Mouse (Mus musculus): ENCODE measurements around the gene Dennd1b. TPM values are rescaled to one million over a fixed set of nuclear protein-coding genes. Genes with fewer than 3 reads are reported as not detected.
A peak's percentile ranks its signal among the peaks of the same experiment; 100 is the strongest.

Dennd1b gene
- total and polyA plus RNA-seq, 3 experiments, result 8.0 to 8.9 (median 8.0) TPM

- dilution Hi-C loops (cut with MboI; ENCODE audit: extremely low pct_ligation_motif_present, extremely low pct_unique_long_range_greater_than_20kb, low sequenced_read_pairs), result no loop called here
- Histone ChIP-seq H3K79me2 (replicated peaks; ENCODE audit: control insufficient read depth, extremely low read depth, insufficient read depth, poor library complexity, severe bottlenecking) (no peaks in the 10 kb centered on the region), H3K9me3 (replicated peaks; ENCODE audit: low read length) (no peaks in the 10 kb centered on the region), H3K4me2 (ENCODE audit: insufficient read depth, low read depth, poor library complexity, severe bottlenecking) (no peak overlapping the region), H3K27me3 (replicated peaks) (no peaks in the 10 kb centered on the region), H3K27ac (ENCODE audit: insufficient read depth, low read depth) (no peak overlapping the region), H3K4me3 (replicated peaks in 1 of 3; ENCODE audit: low read depth in 2 of 3, low read length in 2 of 3, poor library complexity in 1 of 3) (no peak overlapping the region), H3K4me1 (ENCODE audit: control insufficient read depth in 1 of 2, insufficient read depth in 2 of 2) (no peaks in the 10 kb centered on the region), H3K36me3 (replicated peaks in 1 of 2; ENCODE audit: control insufficient read depth in 1 of 2, insufficient read depth in 1 of 2, low read length in 1 of 2) (peaks cover 0 to 25% of the 10 kb centered on the region in 2 experiments), H3K9ac (ENCODE audit: insufficient read depth, low read depth) (no peak overlapping the region)
- in situ Hi-C loops (cut with MboI; ENCODE audit: low pct_ligation_motif_present, low pct_unique_long_range_greater_than_20kb, low sequenced_read_pairs), result loop anchor here (25.0 kb wide), 1 partner anchor 243 kb away; the partner anchor contains the start of gene Lhx9
- DNase-seq (ENCODE audit: extremely low read depth), result no peak
- TF ChIP-seq KAT2A (IDR thresholded peaks at IDR 0.05; ENCODE audit: insufficient replicate concordance, low read length), result no peak
- TF ChIP-seq JUND (conservative IDR thresholded peaks at IDR 0.05; ENCODE audit: low read depth, low read length), result no peak
- TF ChIP-seq NELFE (IDR thresholded peaks at IDR 0.05; ENCODE audit: low read depth, low read length), result no peak
- no peak for TF ChIP-seq CHD2 (IDR thresholded peaks at IDR 0.05; ENCODE audit: low read length)
- no peak for TF ChIP-seq MXI1 (IDR thresholded peaks at IDR 0.05; ENCODE audit: low read depth, low read length)
- no peak for TF ChIP-seq HCFC1 (IDR thresholded peaks at IDR 0.05; ENCODE audit: low read depth, low read length)
- no peak for TF ChIP-seq ELF1 (IDR thresholded peaks at IDR 0.05; ENCODE audit: low read depth, low read length)
- TF ChIP-seq ZC3H11A (IDR thresholded peaks at IDR 0.05; ENCODE audit: low read depth, low read length), result no peak
- TF ChIP-seq NRF1 (IDR thresholded peaks at IDR 0.05; ENCODE audit: low read depth, low read length), result no peak
- no peak for TF ChIP-seq MYC (IDR thresholded peaks at IDR 0.05; ENCODE audit: low read depth, low read length)
- no peak for TF ChIP-seq EP300 (IDR thresholded peaks at IDR 0.05; ENCODE audit: low read length)
- no peak for TF ChIP-seq TCF12 (IDR thresholded peaks at IDR 0.05; ENCODE audit: low read depth, low read length)
- no peak for TF ChIP-seq MAX (IDR thresholded peaks at IDR 0.05; ENCODE audit: low read length)
Measured at GRCm38 (mm10) chr1:139080517-139081386, 117.5 kb downstream of the Dennd1b start.

DNA sequence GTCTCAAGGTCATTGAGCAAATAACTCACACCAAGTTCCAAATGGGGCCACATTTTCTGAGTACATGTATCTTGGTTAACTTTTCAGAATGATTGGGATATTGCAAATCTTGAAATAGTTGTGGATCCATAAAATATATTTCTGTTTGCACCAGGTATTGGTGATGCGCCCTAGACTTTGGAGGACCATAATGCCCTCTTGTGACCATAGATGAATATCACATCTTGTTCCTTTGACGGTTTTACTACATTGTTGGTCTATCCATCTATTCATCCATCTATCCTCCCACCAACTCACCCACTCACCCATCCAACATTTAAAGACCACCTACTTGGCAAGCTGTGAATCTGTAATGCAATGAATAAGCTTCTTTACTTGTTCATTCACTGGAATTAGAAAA is 120.1 kb downstream of the Dennd1b start:
- no peak overlapping the region for H3K4me2 ChIP-seq (ENCODE audit: insufficient read depth, low read depth, poor library complexity, severe bottlenecking)
- H3K4me3 ChIP-seq (replicated peaks in 1 of 3; ENCODE audit: low read depth in 2 of 3, low read length in 2 of 3, poor library complexity in 1 of 3), result no peak overlapping the region
- no peaks in the 10 kb centered on the region for H3K79me2 ChIP-seq (replicated peaks; ENCODE audit: control insufficient read depth, extremely low read depth, insufficient read depth, poor library complexity, severe bottlenecking)
- H3K27me3 ChIP-seq (replicated peaks), result no peaks in the 10 kb centered on the region
- no peaks in the 10 kb centered on the region for H3K4me1 ChIP-seq (ENCODE audit: control insufficient read depth in 1 of 2, insufficient read depth in 2 of 2)
- H3K9ac ChIP-seq (ENCODE audit: insufficient read depth, low read depth), result no peak overlapping the region
- no peaks in the 10 kb centered on the region for H3K9me3 ChIP-seq (replicated peaks; ENCODE audit: low read length)
- in situ Hi-C loops (cut with MboI; ENCODE audit: low pct_ligation_motif_present, low pct_unique_long_range_greater_than_20kb, low sequenced_read_pairs) (loop anchor here (25.0 kb wide), 1 partner anchor 246 kb away; the partner anchor contains the start of gene Lhx9), dilution Hi-C loops (cut with MboI; ENCODE audit: extremely low pct_ligation_motif_present, extremely low pct_unique_long_range_greater_than_20kb, low sequenced_read_pairs) (no loop called here)
- TF ChIP-seq TBP (conservative IDR thresholded peaks at IDR 0.05; ENCODE audit: low read depth, low read length) (no peak), KAT2A (IDR thresholded peaks at IDR 0.05; ENCODE audit: insufficient replicate concordance, low read length) (no peak), ELF1 (IDR thresholded peaks at IDR 0.05; ENCODE audit: low read depth, low read length) (no peak), ZKSCAN1 (IDR thresholded peaks at IDR 0.05; ENCODE audit: borderline replicate concordance, low read depth, low read length) (no peak), UBTF (IDR thresholded peaks at IDR 0.05; ENCODE audit: low read depth, low read length) (no peak), MAX (IDR thresholded peaks at IDR 0.05; ENCODE audit: low read length) (no peak), ZC3H11A (IDR thresholded peaks at IDR 0.05; ENCODE audit: low read depth, low read length) (no peak; the same call in 1 of the 2 replicates), MYC (IDR thresholded peaks at IDR 0.05; ENCODE audit: low read depth, low read length) (no peak), SIN3A (IDR thresholded peaks at IDR 0.05; ENCODE audit: low read length) (no peak), TCF12 (IDR thresholded peaks at IDR 0.05; ENCODE audit: low read depth, low read length) (no peak), SMC3 (IDR thresholded peaks at IDR 0.05; ENCODE audit: low read depth, low read length) (peak; percentile 65), HCFC1 (IDR thresholded peaks at IDR 0.05; ENCODE audit: low read depth, low read length) (no peak), NRF1 (IDR thresholded peaks at IDR 0.05; ENCODE audit: low read depth, low read length) (no peak), CTCF (conservative IDR thresholded peaks at IDR 0.05 in 1 of 2, IDR thresholded peaks at IDR 0.05 in 1 of 2; ENCODE audit: low read depth in 2 of 2, low read length in 2 of 2) (peak; percentile 8 to 68; a peak in 2 of 4 replicates), CHD2 (IDR thresholded peaks at IDR 0.05; ENCODE audit: low read length) (no peak), RAD21 (IDR thresholded peaks at IDR 0.05; ENCODE audit: low read depth, low read length) (peak; percentile 75), BHLHE40 (IDR thresholded peaks at IDR 0.05; ENCODE audit: low read depth, low read length) (no peak), IRF4 (IDR thresholded peaks at IDR 0.05; ENCODE audit: low read depth, low read length) (no peak), NELFE (IDR thresholded peaks at IDR 0.05; ENCODE audit: low read depth, low read length) (no peak), PAX5 (IDR thresholded peaks at IDR 0.05; ENCODE audit: low read length) (no peak), JUN (IDR thresholded peaks at IDR 0.05; ENCODE audit: insufficient read depth, low read depth, low read length) (no peak), MAZ (IDR thresholded peaks at IDR 0.05; ENCODE audit: low read depth, low read length) (no peak), EP300 (IDR thresholded peaks at IDR 0.05; ENCODE audit: low read length) (no peak), USF1 (IDR thresholded peaks at IDR 0.05; ENCODE audit: low read depth, low read length) (no peak)
- no peak for DNase-seq (ENCODE audit: extremely low read depth)
- H3K27ac ChIP-seq (ENCODE audit: insufficient read depth, low read depth), result no peak overlapping the region
- H3K36me3 ChIP-seq (replicated peaks in 1 of 2; ENCODE audit: control insufficient read depth in 1 of 2, insufficient read depth in 1 of 2, low read length in 1 of 2), result peaks cover 0 to 23% of the 10 kb centered on the region in 2 experiments
